ENCODE assay signal across 19 mouse cellular contexts in the genomic region with DNA sequence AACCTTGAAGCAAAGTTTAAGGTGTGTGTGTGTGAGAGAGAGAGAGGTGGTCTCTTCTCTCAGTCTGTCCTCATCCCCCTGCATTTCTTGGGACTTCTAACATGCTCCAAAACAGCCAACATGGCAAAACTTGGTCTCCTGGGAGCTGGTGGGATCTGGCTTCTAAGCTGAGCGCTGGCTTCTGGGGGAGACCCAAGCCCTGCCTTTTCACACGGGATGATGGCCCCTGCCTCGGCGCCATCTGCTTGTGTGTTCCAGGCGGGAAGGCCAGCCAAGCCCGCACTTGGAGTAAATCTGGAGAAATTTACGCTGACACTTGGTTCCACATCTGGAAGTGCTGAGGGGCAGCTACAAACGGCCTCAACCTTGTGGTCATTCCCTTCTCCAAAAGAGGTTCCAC.
A peak's percentile ranks its signal among the peaks of the same experiment; 100 is the strongest.
DNase-seq lines count a peak whose midpoint lies in the region; ATAC-seq lines count a peak whose summit lies in the region.
"Had no signal": no experiment of that assay in that cellular context is flagged by ENCODE, and none has a peak within 500 bp of the region (broad histone marks: within the 10 kb centered on the region; RNA-seq: fewer than 3 reads in every experiment).

No protein-coding gene starts in this region.

- no peak overlapping the region for H3K4me2 ChIP-seq in embryonic facial prominence, embryonic 15.5 days (replicated peaks)
- no peak overlapping the region for H3K4me2 ChIP-seq in limb, embryonic 11.5 days (ENCODE audit: low read depth, severe bottlenecking)
- H3K4me2 ChIP-seq: forebrain, embryonic 13.5 days; hindbrain, embryonic 15.5 days; liver, embryonic 12.5 days; lung, embryonic 14.5 days; midbrain, embryonic 11.5 days had no signal

- no peak overlapping the region for H3K9ac ChIP-seq in embryonic facial prominence, embryonic 15.5 days
- no peak overlapping the region for H3K9ac ChIP-seq in limb, embryonic 11.5 days (ENCODE audit: low read length)
- H3K9ac ChIP-seq: forebrain, embryonic 13.5 days; hindbrain, embryonic 15.5 days; liver, embryonic 12.5 days; lung, embryonic 14.5 days had no signal

- peak; percentile 37 for DNase-seq in embryo, embryonic 10 days (ENCODE audit: low spot score)
- no peak for DNase-seq in embryo, embryonic 9.5 days (ENCODE audit: extremely low spot score)
- DNase-seq in heart, postnatal 25 days (ENCODE audit: low spot score): peak; percentile 12
- DNase-seq in heart, embryonic 10.5 days (ENCODE audit: low spot score): no peak
- peak; percentile 52 for DNase-seq in limb, embryonic 11.5 days (ENCODE audit: low spot score)
- no peak for DNase-seq in natural killer cell, adult 2 months (ENCODE audit: low spot score in 2 of 2)
- DNase-seq: adrenal gland, adult 2 months; lung, embryonic 14.5 days; thymus, postnatal 25 days had no signal

- intact Hi-C loops in heart, postnatal 25 days (cut with DNase I): no loop called here

- no peak overlapping the region for H3K4me3 ChIP-seq in heart, embryonic 10.5 days
- H3K4me3 ChIP-seq in embryonic facial prominence, embryonic 15.5 days (replicated peaks): no peak overlapping the region
- no peak overlapping the region for H3K4me3 ChIP-seq in limb, embryonic 11.5 days (ENCODE audit: low read depth, low read length)
- H3K4me3 ChIP-seq: forebrain, embryonic 13.5 days; hindbrain, embryonic 15.5 days; liver, embryonic 12.5 days had no signal

- no peaks in the 10 kb centered on the region for H3K36me3 ChIP-seq in heart, embryonic 10.5 days
- H3K36me3 ChIP-seq in embryonic facial prominence, embryonic 15.5 days: no peaks in the 10 kb centered on the region
- no peaks in the 10 kb centered on the region for H3K36me3 ChIP-seq in limb, embryonic 11.5 days (ENCODE audit: control insufficient read depth, insufficient read depth, low read length)
- H3K36me3 ChIP-seq: hindbrain, embryonic 15.5 days; liver, embryonic 12.5 days had no signal

- H3K27me3 ChIP-seq in heart, embryonic 10.5 days (ENCODE audit: insufficient read depth, poor library complexity, severe bottlenecking): peaks cover 9% of the 10 kb centered on the region; the same call in 1 of the 2 replicates
- H3K27me3 ChIP-seq in embryonic facial prominence, embryonic 15.5 days: no peaks in the 10 kb centered on the region
- H3K27me3 ChIP-seq in limb, embryonic 11.5 days (ENCODE audit: control insufficient read depth, insufficient read depth, low read length): no peaks in the 10 kb centered on the region
- H3K27me3 ChIP-seq: CH12.LX; forebrain, embryonic 13.5 days; hindbrain, embryonic 15.5 days; liver, embryonic 12.5 days had no signal

- no peaks in the 10 kb centered on the region for H3K4me1 ChIP-seq in heart, embryonic 10.5 days
- 0 out of 2 replicates have a peak, but pooled peaks cover 12% of the 10 kb centered on the region for H3K4me1 ChIP-seq in embryonic facial prominence, embryonic 15.5 days
- 0 out of 2 replicates have a peak, but pooled peaks cover 6% of the 10 kb centered on the region for H3K4me1 ChIP-seq in limb, embryonic 11.5 days (ENCODE audit: control insufficient read depth, insufficient read depth, low read length)
- H3K4me1 ChIP-seq: forebrain, embryonic 13.5 days; hindbrain, embryonic 15.5 days; liver, embryonic 12.5 days had no signal

- WGBS in heart, embryonic 10.5 days: 76% methylated on average over 8 of the region's 8 CpGs
- WGBS in embryonic facial prominence, embryonic 15.5 days: 53% methylated on average over 8 of the region's 8 CpGs
- WGBS in limb, embryonic 11.5 days: 31% methylated on average over 8 of the region's 8 CpGs

- ATAC-seq in embryonic facial prominence, embryonic 15.5 days (ENCODE audit: insufficient number of reproducible peaks, low FRiP score, low TSS enrichment, low read depth): no peak
- ATAC-seq in limb, embryonic 11.5 days (ENCODE audit: insufficient number of reproducible peaks, low FRiP score, low TSS enrichment, low read depth): no peak
- ATAC-seq: forebrain, embryonic 13.5 days; intestine, embryonic 16.5 days; liver, embryonic 12.5 days had no signal

- H3K27ac ChIP-seq in heart, embryonic 10.5 days: no peak overlapping the region
- peak overlapping the region; percentile 63 for H3K27ac ChIP-seq in embryonic facial prominence, embryonic 15.5 days (replicated peaks)
- H3K27ac ChIP-seq in limb, embryonic 11.5 days (replicated peaks; ENCODE audit: low read depth, low read length): no peak overlapping the region
- H3K27ac ChIP-seq: forebrain, embryonic 13.5 days; hindbrain, embryonic 15.5 days; kidney, postnatal 0 days; liver, embryonic 12.5 days; macrophage; stomach, postnatal 0 days had no signal

- H3K9me3 ChIP-seq in heart, embryonic 10.5 days: no peaks in the 10 kb centered on the region
- no peaks in the 10 kb centered on the region for H3K9me3 ChIP-seq in embryonic facial prominence, embryonic 15.5 days (replicated peaks)
- no peaks in the 10 kb centered on the region; the same call in 1 of the 2 replicates for H3K9me3 ChIP-seq in limb, embryonic 11.5 days (ENCODE audit: control insufficient read depth, low read length)
- H3K9me3 ChIP-seq: forebrain, embryonic 13.5 days; hindbrain, embryonic 15.5 days; liver, embryonic 12.5 days had no signal

Comparison
In these comparisons a context has a peak if more than half of its experiments do, and no peak if none do; other contexts are left out.
1. DNase-seq: peak in embryo, embryonic 10 days (single experiment), heart, postnatal 25 days (single experiment) and limb, embryonic 11.5 days (single experiment); none in embryo, embryonic 9.5 days (single experiment), heart, embryonic 10.5 days (single experiment) and natural killer cell, adult 2 months (0 of 2).